Mouse (Mus musculus) erythroblast, embryonic 14.5 days (primary cell): Measurements from ENCODE around the gene Gm44805.

Experiments
- GATA1 ChIP-seq: IDR thresholded peaks from 2 replicates; pipeline ENCODE4 v1.6.1; 2012; ENCODE audit warnings: low read length, inconsistent platforms, mixed read lengths
- TAL1 ChIP-seq: IDR thresholded peaks from 3 replicates; pipeline ENCODE4 v1.6.1; 2012; ENCODE audit warnings: low read length, inconsistent platforms, mixed read lengths

DNA sequence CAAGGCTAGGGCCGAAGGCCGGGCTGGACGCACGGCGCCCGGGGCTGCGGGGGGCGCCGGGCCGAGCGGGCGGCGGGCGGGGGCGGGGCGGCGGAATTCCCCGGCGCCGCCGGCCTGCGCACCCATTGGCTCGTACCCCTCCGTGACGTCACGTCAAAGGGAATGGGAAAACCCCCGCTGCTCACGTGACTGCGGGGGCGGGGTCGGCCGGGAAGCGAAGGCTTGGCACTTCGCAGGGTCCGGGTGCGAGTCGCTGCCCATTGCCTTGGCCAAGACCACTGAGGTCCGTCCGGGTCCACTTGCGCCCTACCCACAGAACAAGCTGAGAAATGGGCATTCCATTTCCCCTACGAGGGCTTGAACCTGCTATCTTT lies 51.9 kb downstream of the Gm44805 start, which contains the start of gene Relb:
- TF ChIP-seq GATA1 = no peak
- TF ChIP-seq TAL1 = no peak
